Mouse (Mus musculus): Measurements from ENCODE around the gene Hmga1b. TPM values are rescaled to one million over a fixed set of nuclear protein-coding genes. Genes with fewer than 3 reads are reported as not detected.
A peak's percentile ranks its signal among the peaks of the same experiment; 100 is the strongest.

Gene Hmga1b
- polyA plus RNA-seq, 1 experiment = 130 TPM

DNA sequence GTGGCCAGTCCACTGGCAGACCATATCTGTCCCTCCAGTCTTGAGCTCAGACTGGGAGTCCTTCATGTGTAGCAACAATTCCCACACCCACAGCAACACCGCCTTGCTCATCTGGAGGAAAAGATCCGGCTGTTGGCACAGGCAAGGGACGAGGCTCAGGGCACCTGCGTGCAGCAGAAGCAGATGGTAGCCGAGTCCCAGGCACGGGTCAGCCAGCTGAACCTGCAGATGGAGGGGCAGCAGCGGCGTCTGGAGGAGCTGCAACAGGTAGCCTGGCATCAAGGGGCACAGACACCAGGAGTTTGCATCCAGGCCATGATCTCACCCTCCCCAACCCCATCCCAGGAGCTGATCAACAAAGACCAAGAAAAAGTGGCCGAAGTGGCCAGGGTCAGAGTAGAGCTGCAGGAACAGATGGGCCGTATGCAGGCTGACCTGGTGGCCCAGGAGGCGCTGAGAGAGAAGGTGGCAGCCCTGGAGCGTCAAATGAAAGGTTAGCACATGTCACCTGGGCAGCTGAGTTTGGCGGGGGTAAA lies 42.7 kb upstream of the Hmga1b start:
- H3ac ChIP-seq (ENCODE audit: control insufficient read depth, insufficient read length) = no peak overlapping the region
- TF ChIP-seq SRF (IDR thresholded peaks at IDR 0.05; ENCODE audit: control insufficient read depth, insufficient read length, low read depth) = no peak
- no peak for TF ChIP-seq E2F4 (IDR thresholded peaks at IDR 0.05; ENCODE audit: insufficient read depth)
- no peak for TF ChIP-seq MYOD1 (IDR thresholded peaks at IDR 0.05; ENCODE audit: control insufficient read depth in 1 of 3, insufficient read length in 2 of 3, low read depth in 2 of 3)
- TF ChIP-seq REST (IDR thresholded peaks at IDR 0.05; ENCODE audit: insufficient read depth, insufficient read length) = no peak
- no peak for TF ChIP-seq TCF12 (IDR thresholded peaks at IDR 0.05; ENCODE audit: insufficient read depth, poor library complexity, severe bottlenecking)
- TF ChIP-seq MYOG (IDR thresholded peaks at IDR 0.05; ENCODE audit: control insufficient read depth in 1 of 3, insufficient read depth in 1 of 3, insufficient read length in 2 of 3, low read depth in 2 of 3) = no peak
- TF ChIP-seq POLR2A (IDR thresholded peaks at IDR 0.05; ENCODE audit: insufficient read length, low read depth) = no peak
- TF ChIP-seq CEBPB (IDR thresholded peaks at IDR 0.05; ENCODE audit: insufficient read depth, poor library complexity, severe bottlenecking) = no peak
- TF ChIP-seq TCF3 (IDR thresholded peaks at IDR 0.05; ENCODE audit: insufficient read length, low read depth) = no peak
- TF ChIP-seq MAX (IDR thresholded peaks at IDR 0.05; ENCODE audit: low read depth) = no peak
- TF ChIP-seq USF1 (IDR thresholded peaks at IDR 0.05; ENCODE audit: low read depth) = no peak
- TF ChIP-seq POLR2AphosphoS2 (IDR thresholded peaks at IDR 0.05; ENCODE audit: insufficient read length, low read depth) = no peak
- no peak overlapping the region for H3K4me2 ChIP-seq (ENCODE audit: low read depth)
- H3K27me3 ChIP-seq (ENCODE audit: control insufficient read depth, insufficient read depth, insufficient read length) = no peaks in the 10 kb centered on the region
- H3K36me3 ChIP-seq (ENCODE audit: control insufficient read depth, insufficient read depth) = peaks cover 7% of the 10 kb centered on the region
- no peak overlapping the region for H3K4me3 ChIP-seq
- no peaks in the 10 kb centered on the region for H3K79me2 ChIP-seq (ENCODE audit: control insufficient read depth, insufficient read depth)

- Histone ChIP-seq H3K4me2 (ENCODE audit: low read depth) (peak overlapping the region; percentile 42), H3K36me3 (ENCODE audit: control insufficient read depth, insufficient read depth) (peaks cover 7% of the 10 kb centered on the region), H3K27me3 (ENCODE audit: control insufficient read depth, insufficient read depth, insufficient read length) (no peaks in the 10 kb centered on the region), H3K79me2 (ENCODE audit: control insufficient read depth, insufficient read depth) (no peaks in the 10 kb centered on the region), H3ac (ENCODE audit: control insufficient read depth, insufficient read length) (no peak overlapping the region), H3K4me3 (no peak overlapping the region)
- TF ChIP-seq TCF3 (IDR thresholded peaks at IDR 0.05; ENCODE audit: insufficient read length, low read depth) (no peak), REST (IDR thresholded peaks at IDR 0.05; ENCODE audit: insufficient read depth, insufficient read length) (no peak)
Measured at GRCm38 (mm10) chr11:120720450-120720849, 42.1 kb upstream of the Hmga1b start.

- H3K36me3 ChIP-seq (ENCODE audit: control insufficient read depth, insufficient read depth) = peaks cover 7% of the 10 kb centered on the region
- no peak within 1 kb of the TSS for H3K4me3 ChIP-seq
- no peak within 1 kb of the TSS for H3ac ChIP-seq (ENCODE audit: control insufficient read depth, insufficient read length)
- H3K27me3 ChIP-seq (ENCODE audit: control insufficient read depth, insufficient read depth, insufficient read length) = no peaks in the 10 kb centered on the region
- H3K79me2 ChIP-seq (ENCODE audit: control insufficient read depth, insufficient read depth) = no peaks in the 10 kb centered on the region
- H3K4me2 ChIP-seq (ENCODE audit: low read depth) = peak within 1 kb of the TSS; percentile 42
- TF ChIP-seq CEBPB (IDR thresholded peaks at IDR 0.05; ENCODE audit: insufficient read depth, poor library complexity, severe bottlenecking) (no peak), POLR2AphosphoS2 (IDR thresholded peaks at IDR 0.05; ENCODE audit: insufficient read length, low read depth) (peak; percentile 33)
Measured at GRCm38 (mm10) chr11:120721124-120722066, 41.2 kb upstream of the Hmga1b start, which contains the start of gene Rac3. Gene Rac3, plus strand, starts transcription at chr11:120721470.

DNA sequence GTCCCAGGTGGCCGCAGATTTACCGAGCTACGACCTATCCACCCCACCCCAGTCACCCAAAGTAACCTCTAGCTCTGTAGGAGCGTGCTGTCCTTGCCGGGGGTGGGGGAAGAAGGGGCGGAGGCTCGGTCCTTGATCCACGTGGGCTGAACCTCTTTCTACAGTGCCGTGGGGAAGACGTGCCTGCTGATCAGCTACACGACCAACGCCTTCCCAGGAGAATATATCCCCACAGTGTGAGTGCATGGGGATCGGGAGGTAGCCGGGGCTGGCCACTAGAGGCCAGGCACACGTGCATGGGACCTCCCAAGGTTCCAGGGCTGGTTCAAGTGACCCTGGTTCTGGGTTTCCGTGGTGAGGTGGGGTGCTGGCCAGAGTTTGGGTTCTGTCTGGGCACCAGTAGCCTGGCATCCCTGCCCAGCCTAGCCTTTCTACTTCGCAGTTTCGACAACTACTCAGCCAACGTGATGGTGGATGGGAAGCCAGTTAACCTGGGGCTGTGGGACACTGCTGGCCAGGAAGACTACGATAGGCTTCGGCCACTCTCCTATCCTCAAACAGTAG lies 40.4 kb upstream of the Hmga1b start:
- no peak overlapping the region for H3K4me3 ChIP-seq
- H3ac ChIP-seq (ENCODE audit: control insufficient read depth, insufficient read length) = no peak overlapping the region
- H3K79me2 ChIP-seq (ENCODE audit: control insufficient read depth, insufficient read depth) = no peaks in the 10 kb centered on the region
- no peaks in the 10 kb centered on the region for H3K36me3 ChIP-seq (ENCODE audit: control insufficient read depth, insufficient read depth)
- H3K4me2 ChIP-seq (ENCODE audit: low read depth) = peak overlapping the region; percentile 42
- TF ChIP-seq E2F4 (IDR thresholded peaks at IDR 0.05; ENCODE audit: insufficient read depth) = no peak
- no peak for TF ChIP-seq CEBPB (IDR thresholded peaks at IDR 0.05; ENCODE audit: insufficient read depth, poor library complexity, severe bottlenecking)
- TF ChIP-seq TCF3 (IDR thresholded peaks at IDR 0.05; ENCODE audit: insufficient read length, low read depth) = no peak
- no peak for TF ChIP-seq POLR2AphosphoS2 (IDR thresholded peaks at IDR 0.05; ENCODE audit: insufficient read length, low read depth)
- no peaks in the 10 kb centered on the region for H3K27me3 ChIP-seq (ENCODE audit: control insufficient read depth, insufficient read depth, insufficient read length)

- Histone ChIP-seq H3K4me2 (ENCODE audit: low read depth) (no peak overlapping the region), H3K4me3 (no peak overlapping the region), H3ac (ENCODE audit: control insufficient read depth, insufficient read length) (no peak overlapping the region), H3K36me3 (ENCODE audit: control insufficient read depth, insufficient read depth) (no peaks in the 10 kb centered on the region), H3K27me3 (ENCODE audit: control insufficient read depth, insufficient read depth, insufficient read length) (no peaks in the 10 kb centered on the region), H3K79me2 (ENCODE audit: control insufficient read depth, insufficient read depth) (no peaks in the 10 kb centered on the region)
- no peak for TF ChIP-seq MYOG (IDR thresholded peaks at IDR 0.05; ENCODE audit: control insufficient read depth in 1 of 3, insufficient read depth in 1 of 3, insufficient read length in 2 of 3, low read depth in 2 of 3)
- no peak for TF ChIP-seq REST (IDR thresholded peaks at IDR 0.05; ENCODE audit: insufficient read depth, insufficient read length)
- TF ChIP-seq TCF3 (IDR thresholded peaks at IDR 0.05; ENCODE audit: insufficient read length, low read depth) = no peak
- TF ChIP-seq TCF12 (IDR thresholded peaks at IDR 0.05; ENCODE audit: insufficient read depth, poor library complexity, severe bottlenecking) = no peak
- no peak for TF ChIP-seq POLR2A (IDR thresholded peaks at IDR 0.05; ENCODE audit: insufficient read length, low read depth)
- no peak for TF ChIP-seq POLR2AphosphoS2 (IDR thresholded peaks at IDR 0.05; ENCODE audit: insufficient read length, low read depth)
- TF ChIP-seq USF1 (IDR thresholded peaks at IDR 0.05; ENCODE audit: low read depth) = no peak
- TF ChIP-seq MYOD1 (IDR thresholded peaks at IDR 0.05; ENCODE audit: control insufficient read depth in 1 of 3, insufficient read length in 2 of 3, low read depth in 2 of 3) = no peak
- no peak for TF ChIP-seq E2F4 (IDR thresholded peaks at IDR 0.05; ENCODE audit: insufficient read depth)
- TF ChIP-seq SRF (IDR thresholded peaks at IDR 0.05; ENCODE audit: control insufficient read depth, insufficient read length, low read depth) = no peak
- no peak for TF ChIP-seq MAX (IDR thresholded peaks at IDR 0.05; ENCODE audit: low read depth)
- TF ChIP-seq CEBPB (IDR thresholded peaks at IDR 0.05; ENCODE audit: insufficient read depth, poor library complexity, severe bottlenecking) = no peak
Measured at GRCm38 (mm10) chr11:120722761-120723382, 39.7 kb upstream of the Hmga1b start.

All from myocyte (in vitro differentiated cells).